Comparison of ENCODE assay signal across 22 mouse cellular contexts in genomic region chr15:97900991-97901390, GRCm38 (mm10).
"Had no signal": no experiment of that assay in that cellular context is flagged by ENCODE, and none has a peak within 500 bp of the region (broad histone marks: within the 10 kb centered on the region; RNA-seq: fewer than 3 reads in every experiment).

No protein-coding gene starts in this region.

- H3K4me2 ChIP-seq: heart, embryonic 12.5 days; hindbrain, embryonic 12.5 days; hindbrain, embryonic 14.5 days; intestine, embryonic 15.5 days; limb, embryonic 12.5 days; liver, embryonic 11.5 days; liver, embryonic 13.5 days had no signal

- H3K4me3 ChIP-seq: gastrocnemius, adult 2 months; heart, embryonic 10.5 days; heart, embryonic 12.5 days; hindbrain, embryonic 10.5 days; hindbrain, embryonic 12.5 days; intestine, embryonic 15.5 days; layer of hippocampus, adult 2 months; left cerebral cortex, adult 2 months; limb, embryonic 10.5 days; limb, embryonic 12.5 days; liver, embryonic 13.5 days had no signal

- H3K36me3 ChIP-seq: heart, embryonic 10.5 days; heart, embryonic 12.5 days; hindbrain, embryonic 10.5 days; hindbrain, embryonic 12.5 days; intestine, embryonic 15.5 days; limb, embryonic 10.5 days; limb, embryonic 12.5 days; liver, embryonic 13.5 days had no signal

- H3K27ac ChIP-seq: gastrocnemius, adult 2 months; heart, embryonic 10.5 days; hindbrain, embryonic 10.5 days; hindbrain, embryonic 12.5 days; hindbrain, embryonic 14.5 days; intestine, embryonic 15.5 days; layer of hippocampus, adult 2 months; left cerebral cortex, adult 2 months; limb, embryonic 10.5 days; limb, embryonic 12.5 days; liver, embryonic 13.5 days had no signal

- H3K9me3 ChIP-seq: heart, embryonic 10.5 days; heart, embryonic 12.5 days; hindbrain, embryonic 10.5 days; hindbrain, embryonic 12.5 days; intestine, embryonic 15.5 days; limb, embryonic 10.5 days; limb, embryonic 12.5 days; liver, embryonic 13.5 days had no signal

- H3K9ac ChIP-seq: heart, embryonic 12.5 days; hindbrain, embryonic 12.5 days; hindbrain, embryonic 14.5 days; intestine, embryonic 15.5 days; limb, embryonic 12.5 days; liver, embryonic 13.5 days had no signal

- H3K27me3 ChIP-seq: intestine, embryonic 15.5 days had no signal

- DNase-seq: gastrocnemius, adult 2 months; gastrocnemius, postnatal 10 days; gastrocnemius, postnatal 25 days; heart, adult 18-20 months; heart, postnatal 10 days; heart, postnatal 4 days; liver; liver, embryonic 13.5 days had no signal

- ATAC-seq: hindbrain, embryonic 16.5 days; inflammation-experienced regulatory T-cells, adult 6 months; intestine, embryonic 15.5 days; intestine, postnatal 0 days had no signal
